Mouse (Mus musculus): ENCODE results near the gene Ccdc182. TPM values are rescaled to one million over a fixed set of nuclear protein-coding genes. Genes with fewer than 3 reads are reported as not detected.
A peak's percentile ranks its signal among the peaks of the same experiment; 100 is the strongest.

The Ccdc182 gene
- total RNA-seq, 2 experiments from 2014 or later: not detected

DNA sequence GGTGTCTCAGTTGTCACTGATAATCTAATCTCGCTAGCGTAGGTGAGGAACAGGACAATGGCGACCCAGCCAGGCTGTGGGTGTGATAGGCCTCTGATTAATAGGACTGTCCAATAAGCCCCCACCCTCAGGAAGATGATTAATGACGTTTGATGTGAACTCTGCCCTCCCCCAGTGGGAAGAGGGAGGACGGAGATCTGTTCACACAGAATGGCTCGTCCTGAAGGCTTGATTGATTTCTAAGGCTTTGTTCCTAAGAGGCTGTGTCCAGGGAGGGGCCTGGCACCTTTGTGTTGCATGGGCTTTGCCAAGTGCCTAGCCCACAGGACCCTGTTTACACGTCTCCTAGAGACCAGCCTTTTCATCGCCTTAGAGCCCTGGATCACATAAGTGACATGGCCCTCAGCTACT, 13.4 kb upstream of the Ccdc182 start:
- no peak for DNase-seq (ENCODE audit: low spot score in 2 of 2)

DNA sequence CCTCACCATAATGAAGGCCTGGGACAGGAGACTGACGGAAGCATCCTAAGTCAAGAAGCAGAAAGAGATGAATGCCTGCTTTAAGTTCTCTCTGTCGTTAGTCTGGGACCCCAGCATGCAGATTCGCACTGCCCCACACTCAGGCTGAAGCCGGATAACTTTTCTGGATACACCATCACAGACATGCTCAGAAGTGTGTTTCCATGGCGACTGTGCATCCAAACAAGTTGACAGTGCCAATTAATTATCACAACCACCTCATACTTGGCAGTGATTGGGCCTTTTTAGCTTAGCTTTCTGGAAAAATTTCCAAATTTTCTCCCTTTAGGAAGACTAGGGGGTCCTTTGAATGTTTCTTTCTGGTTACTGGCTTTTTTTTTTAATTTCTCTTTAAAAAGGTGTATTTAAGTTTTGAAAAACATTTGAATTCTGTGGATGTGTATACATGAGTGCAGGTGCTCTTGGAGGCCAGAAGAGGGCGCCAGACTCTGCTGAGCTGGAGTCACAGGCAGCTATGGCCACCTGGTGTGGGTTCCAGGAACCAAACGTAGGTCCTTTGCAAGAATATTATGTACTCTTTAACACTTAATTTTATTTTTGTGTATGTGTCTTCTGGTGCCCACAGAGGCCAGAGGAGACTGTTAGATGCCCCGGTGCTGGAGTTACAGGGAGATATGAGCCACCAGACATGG, 12.3 kb upstream of the Ccdc182 start:
- peak in 1 of 2 experiments; percentile 15 for DNase-seq (ENCODE audit: low spot score in 2 of 2)

DNA sequence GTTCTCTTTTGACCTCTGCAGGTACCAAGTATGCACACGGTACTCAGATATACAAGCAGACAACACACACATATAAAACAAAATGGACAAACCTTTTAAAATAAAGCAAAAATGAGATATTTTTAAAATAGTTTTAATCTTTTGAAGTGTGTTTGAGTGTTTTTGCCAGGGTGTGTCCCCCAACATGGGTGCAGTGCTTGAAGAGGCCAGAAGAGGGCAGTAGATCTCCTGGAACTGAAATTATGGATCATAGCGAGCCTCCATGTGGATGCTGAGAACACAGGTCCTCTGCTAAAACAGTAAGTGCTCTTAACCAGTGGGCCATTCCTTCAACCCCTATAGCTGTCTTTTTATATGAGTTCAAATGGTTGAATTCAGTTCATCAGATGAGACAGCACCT, 11.3 kb upstream of the Ccdc182 start:
- DNase-seq (ENCODE audit: low spot score in 2 of 2): no peak

DNA sequence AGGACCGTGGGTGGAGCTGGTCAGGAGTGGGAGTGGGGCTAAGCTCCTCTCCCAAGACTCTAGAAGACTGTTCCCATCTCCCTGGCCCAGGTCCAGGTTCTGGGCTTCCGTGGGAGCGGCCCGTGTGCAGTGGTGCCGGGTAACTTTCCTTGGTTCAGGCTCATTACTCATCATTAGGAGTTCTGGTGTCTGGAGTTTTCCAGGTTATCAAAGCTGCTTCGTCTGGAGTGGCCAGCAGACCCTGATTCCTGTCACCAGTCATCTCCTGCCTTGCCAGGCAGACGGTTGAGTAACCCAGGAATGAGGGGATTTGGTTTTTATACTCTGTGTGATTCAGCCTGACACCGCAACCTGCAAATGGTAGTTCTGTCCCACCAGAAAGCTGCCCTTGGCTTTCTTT, 7.8 kb upstream of the Ccdc182 start:
- no peak for DNase-seq (ENCODE audit: low spot score in 2 of 2)

DNA sequence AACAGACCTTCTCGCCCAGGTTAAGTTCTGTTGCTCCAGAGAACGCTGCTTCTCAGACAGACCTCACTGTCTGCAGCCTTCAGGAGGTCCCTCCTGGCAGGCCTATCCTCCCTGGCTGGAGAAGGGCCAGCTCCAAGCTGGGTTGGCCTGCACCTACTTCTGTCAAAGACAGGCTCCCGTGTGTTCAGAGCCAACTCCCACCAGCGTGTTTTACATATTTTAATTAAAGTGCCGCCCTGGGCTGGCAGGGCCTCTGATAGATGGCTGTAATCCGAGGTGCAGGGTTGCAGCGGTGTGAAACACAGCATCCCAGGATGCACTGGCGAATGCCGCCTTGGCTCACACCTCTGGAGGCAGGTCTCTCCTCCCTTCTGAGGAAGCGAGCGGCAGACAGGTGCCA, 5.5 kb upstream of the Ccdc182 start:
- peak in 1 of 2 experiments; percentile 32 for DNase-seq (ENCODE audit: low spot score in 2 of 2)

DNA sequence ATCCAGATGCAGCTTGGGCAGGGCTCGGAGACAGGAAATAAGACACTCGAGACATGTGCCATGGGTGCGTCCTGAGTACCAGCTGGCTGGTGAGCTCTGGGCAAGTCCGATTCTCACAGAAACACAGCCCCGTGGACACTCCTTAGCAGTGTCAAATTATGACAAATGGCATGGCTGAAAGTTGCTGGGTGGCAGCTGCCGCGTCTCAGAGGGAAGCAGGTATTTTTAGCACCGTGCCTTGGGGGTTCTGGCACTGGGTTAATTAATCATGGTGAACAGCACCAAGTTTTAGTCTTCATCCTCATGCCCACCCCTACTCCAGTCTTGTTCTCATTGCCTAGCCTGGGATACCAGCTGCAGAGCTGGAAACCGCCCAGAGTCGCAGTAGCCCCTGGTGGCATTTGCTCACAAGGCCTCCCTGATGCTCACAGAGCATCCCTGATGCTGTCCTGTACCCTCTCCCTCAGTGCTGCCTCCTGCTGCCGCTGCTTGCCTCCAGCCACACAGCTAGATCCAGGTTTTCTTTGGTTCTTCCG, 5.0 kb upstream of the Ccdc182 start:
- DNase-seq (ENCODE audit: low spot score in 2 of 2): no peak

DNA sequence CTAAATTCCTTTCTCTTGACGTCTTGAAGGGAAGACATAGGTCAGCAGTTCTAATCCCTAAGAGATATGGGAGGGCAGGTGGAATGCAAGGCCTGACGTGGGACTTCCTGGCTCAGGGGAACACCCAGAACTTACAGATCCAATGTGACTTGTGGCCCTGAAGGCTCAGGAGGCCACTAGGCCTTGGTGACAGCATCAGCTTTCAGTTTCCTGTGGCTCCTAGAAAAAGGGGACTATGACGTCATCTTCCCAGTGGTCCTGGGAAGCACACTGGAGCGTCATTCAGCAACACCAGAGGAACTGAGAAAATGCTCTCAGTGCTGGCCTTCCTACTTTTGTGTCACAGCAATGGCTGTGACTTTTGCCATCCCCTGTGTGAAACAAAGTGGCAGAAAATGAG, 2.6 kb upstream of the Ccdc182 start:
- DNase-seq (ENCODE audit: low spot score in 2 of 2): no peak

DNA sequence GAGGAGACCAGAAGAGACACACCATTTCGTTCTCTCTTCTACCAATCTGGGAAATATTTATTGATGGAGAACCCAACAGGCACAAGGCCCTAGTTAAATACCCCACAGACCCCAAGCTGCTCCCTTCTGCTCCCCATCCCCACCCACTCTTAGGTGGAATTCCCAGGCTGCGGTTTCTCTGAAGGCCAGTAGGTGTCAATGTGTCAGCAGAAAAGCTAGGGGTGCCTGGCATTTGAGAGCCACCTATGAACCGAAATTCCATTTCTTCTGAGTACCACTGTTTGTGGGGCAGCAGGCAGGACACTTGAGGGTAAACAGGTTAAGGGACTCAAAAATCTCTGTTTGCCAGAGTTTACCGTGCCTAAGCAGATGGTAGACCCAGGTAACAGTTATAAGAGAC, 2.2 kb upstream of the Ccdc182 start:
- DNase-seq (ENCODE audit: low spot score in 2 of 2): peak in 1 of 2 experiments; percentile 34

DNA sequence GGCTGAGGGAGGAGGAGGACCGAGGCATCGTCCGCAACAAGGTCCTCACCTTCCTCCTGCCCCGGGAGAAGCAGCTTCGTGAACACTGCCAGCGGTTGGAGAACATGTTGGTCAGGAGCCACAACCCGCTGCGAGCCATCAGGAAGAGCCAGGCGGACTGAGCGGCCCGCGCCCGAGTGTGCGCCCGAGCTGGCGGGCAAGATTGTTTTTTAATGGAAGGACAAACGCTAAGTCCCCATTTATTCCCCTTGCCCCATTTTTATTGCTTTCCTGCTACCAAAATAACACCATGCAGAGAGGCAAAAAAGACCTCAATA, 494 bp downstream of the Ccdc182 start:
- DNase-seq (ENCODE audit: low spot score in 2 of 2): no peak

DNA sequence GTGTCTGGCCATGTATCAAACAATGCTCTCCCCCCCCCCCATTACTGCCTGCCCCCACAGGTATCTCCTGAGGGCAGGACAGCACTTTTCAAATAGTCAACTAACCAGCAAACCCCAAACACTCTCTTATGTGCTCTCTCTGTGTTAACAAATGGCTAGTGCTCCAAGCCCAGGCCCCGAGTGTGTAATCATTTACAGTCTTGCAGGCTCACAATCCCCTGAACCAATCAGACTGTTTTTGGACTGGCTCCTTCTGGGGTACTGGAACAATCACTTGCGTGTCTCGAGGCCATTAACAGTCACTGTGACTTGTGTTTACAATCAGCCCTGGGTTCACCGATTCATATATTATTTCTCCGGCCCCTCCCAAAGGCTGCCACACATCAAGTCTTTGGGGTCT, 1.4 kb downstream of the Ccdc182 start:
- no peak for DNase-seq (ENCODE audit: low spot score in 2 of 2)

DNA sequence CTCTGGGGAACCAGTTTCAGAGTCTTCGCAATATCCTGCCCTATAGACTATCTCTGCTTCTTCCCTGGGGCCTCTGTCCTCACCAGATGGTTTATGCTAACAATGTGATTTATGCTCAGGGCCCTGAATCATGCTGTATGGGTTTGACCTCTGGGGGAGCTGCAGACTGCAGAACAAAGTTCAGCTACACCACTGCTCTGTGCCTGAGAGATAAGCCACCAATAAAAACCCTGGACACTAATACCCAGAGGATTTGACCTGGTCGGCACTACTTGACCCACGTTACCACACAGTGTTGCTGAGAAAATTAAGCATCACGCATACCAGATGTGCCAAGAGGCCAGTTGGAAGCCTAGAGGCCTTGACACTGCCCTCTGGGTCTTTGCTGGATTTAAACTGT, 3.7 kb downstream of the Ccdc182 start:
- no peak for DNase-seq (ENCODE audit: low spot score in 2 of 2)

DNA sequence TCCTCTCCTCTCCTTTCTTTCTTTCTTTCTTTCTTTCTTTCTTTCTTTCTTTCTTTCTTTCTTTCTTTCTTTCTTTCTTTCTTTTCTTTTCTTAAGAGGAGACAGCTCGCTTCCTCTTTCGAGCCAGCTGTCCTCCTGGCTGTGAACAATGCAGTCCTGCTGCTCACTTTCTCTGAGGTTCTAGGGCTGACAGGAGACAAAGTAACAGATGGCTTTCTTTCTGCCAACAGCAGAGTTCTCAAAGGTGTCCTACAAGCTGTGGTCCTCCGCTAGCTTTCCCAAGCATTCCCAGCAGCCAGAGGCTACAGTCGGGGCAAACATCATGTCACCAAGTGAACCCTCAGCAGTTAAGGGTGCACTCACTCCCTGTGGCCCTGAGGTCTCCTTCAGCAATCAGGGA, 5.5 kb downstream of the Ccdc182 start:
- no peak for DNase-seq (ENCODE audit: low spot score in 2 of 2)

DNA sequence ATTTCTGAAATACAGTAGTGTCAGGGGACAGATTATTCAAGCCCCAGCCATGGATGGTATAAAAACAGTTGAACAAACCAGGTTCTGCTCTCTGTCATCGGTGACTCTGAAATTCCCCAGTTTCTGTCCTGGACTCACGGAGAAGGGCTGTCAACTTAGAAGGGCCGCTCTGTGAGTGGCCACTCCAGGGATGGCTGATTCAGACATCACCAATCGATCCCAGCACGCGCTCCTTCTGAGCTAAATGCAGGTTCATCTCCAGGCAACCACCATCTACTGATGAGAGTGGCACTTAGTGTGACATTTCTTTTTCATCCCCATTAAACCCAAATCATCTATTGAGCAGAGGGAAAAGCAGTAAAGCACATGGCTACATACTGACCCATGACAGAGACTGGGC, 7.8 kb downstream of the Ccdc182 start:
- no peak for DNase-seq (ENCODE audit: low spot score in 2 of 2)

DNA sequence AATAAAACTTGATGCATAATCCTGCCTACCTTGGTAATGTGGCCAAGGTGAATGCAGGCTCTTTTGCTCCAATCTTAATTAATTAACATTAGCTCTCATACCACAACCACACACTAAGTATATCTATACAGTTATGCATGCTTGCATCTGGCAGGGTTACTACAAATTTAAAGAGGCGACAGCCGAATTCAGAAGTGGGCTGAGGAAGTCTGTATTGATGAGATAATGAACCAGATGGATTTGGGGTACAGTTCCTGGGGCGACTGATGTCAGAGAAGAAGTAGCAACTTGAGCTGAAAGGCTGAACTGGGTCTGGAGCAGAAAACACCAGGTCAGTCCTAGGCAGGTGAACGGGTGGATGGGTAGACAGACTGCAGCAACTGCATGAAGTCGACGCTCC, 11.9 kb downstream of the Ccdc182 start:
- DNase-seq (ENCODE audit: low spot score in 2 of 2): no peak

DNA sequence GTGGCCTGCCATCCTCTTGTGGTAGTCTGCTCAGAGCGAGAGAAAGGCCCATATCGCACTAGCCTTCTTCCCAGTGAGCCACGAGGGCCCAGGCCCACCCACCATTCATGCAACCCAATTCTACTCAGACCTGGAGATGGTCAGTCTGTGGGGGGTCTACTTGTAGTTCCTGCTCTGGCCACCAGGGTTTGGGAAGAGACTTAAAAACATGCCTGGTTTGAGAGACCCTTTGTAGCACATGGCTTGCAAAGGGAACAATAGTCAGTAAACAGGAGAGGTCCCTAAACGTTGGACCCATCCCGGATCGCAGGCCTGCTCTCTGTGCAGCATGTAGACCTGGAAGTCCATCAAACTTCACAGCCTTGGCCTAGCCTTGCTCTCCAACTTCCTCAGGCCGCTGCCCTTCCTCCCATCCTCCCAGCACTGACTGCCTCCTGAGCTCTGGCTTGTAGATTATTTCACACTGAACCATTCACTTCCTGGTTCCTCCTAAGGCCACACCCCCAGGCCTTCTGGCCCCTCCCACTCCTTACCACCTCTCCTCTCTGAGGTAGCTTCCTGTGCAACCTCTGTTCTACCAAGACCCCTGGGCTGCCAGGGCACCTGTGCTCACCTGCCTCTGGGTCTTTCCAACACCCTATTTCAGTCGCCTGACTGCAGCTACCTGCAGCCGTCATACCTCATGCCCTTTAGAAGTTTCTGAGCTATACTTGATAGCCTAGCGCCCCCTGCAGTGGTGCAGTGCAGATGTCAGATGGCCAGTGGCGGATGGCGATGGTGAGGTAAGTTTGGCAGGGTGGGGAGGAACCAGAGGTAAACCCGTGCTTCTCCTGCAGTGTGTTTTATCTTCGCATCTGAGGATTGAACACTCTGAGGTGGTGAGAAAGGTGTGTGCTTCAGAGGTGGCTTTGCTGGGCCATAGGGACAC, 14.0 kb downstream of the Ccdc182 start:
- no peak for DNase-seq (ENCODE audit: low spot score in 2 of 2)

DNA sequence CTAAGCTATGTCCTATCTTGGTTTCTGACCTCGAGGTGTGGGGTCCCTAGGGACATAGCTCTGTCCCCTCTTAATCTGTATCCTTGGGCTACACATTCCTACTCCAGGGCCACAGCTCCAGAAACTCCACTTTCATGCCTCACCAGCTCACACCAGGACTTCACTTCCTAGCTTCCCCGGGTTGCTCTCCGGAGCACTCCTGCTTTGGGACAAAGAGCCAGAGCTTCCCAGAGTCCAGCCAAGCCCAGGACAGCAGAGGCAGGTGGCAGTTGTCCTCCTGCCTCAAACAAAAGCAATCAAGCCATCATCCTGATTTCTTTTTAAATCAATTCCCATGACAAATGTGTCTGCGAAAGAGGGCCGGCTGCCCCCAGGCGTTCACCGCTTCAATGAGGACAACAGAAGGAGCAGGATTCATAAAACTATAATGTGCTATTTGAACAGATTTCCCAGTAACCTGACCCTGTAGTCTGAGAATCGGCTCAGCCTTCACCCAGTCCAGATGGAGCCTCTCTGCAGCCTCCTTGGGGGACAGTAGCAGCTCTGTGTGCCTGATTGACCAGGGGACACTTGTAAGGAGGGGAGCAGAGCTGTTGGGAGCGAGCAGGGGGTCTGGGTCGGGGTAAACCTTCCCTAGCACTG, 15.3 kb downstream of the Ccdc182 start:
- no peak for DNase-seq (ENCODE audit: low spot score in 2 of 2)

DNA sequence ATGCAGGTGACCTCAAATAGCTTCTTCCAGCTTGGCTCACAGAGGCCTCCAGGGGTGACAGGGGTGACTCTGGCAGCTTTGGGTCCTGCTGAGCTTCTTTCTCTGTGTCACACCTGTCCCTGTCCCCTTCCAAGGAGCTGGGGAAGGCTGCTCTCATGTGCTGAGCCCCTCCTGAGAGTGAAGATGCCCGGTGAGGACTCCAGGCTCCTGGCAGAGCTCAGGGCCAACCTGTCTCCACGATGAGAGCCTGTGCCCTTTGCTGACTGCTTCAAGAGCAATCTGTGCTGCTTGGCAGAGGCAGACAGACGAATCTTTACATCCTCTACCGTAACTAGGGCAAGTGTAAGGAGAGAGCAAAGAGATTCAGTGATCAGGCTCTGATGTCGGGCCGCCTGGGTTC, 16.9 kb downstream of the Ccdc182 start:
- no peak for DNase-seq (ENCODE audit: low spot score in 2 of 2)

DNA sequence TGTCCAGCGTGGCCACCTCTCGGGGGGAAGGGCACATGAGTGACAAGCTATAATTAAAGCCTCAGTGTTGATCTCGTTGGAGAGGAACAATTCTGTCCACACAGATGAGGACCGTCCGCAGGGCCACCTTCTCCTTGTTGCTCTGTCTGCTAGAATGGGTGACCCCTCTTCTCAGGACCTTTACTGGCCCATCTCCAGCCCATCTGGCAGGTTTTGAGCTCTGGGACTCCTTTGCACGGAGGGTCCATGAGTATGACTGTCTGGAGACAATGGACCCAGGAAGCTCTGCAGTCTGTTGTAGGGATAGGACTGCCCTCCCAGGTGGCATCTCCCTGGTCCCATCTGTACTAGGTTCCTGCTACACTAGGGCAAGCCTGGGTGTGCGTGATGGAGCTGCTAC, 17.7 kb downstream of the Ccdc182 start:
- DNase-seq (ENCODE audit: low spot score in 2 of 2): no peak

DNA sequence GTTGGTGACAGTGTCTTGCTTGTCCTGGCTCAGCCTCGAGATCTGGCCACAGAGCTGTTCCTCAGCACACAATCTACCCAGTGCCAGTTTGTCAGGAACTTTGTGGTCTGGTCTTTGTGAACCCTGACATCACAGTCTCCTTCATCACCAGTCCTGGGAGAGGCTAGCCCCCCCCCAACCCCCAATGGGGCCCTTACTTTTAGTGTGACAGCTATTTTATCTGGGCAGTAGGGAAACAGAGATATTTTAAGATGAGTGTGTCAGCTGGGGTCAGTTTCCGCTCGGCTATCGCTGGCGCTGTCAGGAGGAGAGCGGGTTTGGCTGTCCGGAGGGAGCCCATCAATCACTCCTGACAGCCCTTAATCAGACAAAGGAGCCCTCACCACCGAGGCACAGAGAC, 19.7 kb downstream of the Ccdc182 start:
- no peak for DNase-seq (ENCODE audit: low spot score in 2 of 2)

DNA sequence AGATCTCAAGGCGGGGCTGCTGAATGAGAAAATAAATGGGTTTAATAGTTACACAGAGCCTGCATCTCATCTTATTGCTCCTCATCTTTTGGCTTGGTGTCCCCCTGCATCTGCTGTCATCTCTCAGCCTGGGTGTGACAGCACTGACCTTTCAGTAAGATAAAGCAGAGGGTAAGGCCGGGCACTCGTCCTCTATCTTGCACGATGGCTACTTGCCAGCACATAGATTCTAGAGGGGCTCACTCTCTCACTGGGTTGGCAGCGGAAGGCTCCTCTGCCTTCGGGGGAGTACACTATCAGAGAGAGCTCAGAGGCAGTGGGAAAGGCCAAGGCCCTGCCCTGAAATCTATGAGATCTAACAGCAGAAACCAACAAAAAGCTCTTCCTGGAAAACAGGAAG, 20.6 kb downstream of the Ccdc182 start:
- DNase-seq (ENCODE audit: low spot score in 2 of 2): no peak

DNA sequence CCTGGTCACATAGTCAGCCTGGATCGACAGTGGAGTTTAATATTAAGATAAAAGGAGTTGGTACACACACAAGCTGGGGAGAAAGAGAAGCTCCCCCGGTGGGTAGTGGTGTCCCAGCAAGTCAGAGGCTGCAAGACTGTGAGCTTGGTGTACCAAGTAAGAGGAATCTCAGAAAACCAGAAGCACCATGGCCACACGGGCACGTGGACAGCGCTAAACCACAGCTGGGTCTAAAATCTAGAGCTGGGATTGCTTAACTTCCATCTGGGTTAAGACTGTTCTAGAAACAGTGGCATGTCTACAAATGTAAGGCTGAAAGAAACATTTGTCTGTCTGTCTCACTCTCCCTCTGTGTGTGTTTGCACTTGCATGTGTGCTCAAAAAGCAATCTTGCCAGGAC, 21.5 kb downstream of the Ccdc182 start:
- no peak for DNase-seq (ENCODE audit: low spot score in 2 of 2)

DNA sequence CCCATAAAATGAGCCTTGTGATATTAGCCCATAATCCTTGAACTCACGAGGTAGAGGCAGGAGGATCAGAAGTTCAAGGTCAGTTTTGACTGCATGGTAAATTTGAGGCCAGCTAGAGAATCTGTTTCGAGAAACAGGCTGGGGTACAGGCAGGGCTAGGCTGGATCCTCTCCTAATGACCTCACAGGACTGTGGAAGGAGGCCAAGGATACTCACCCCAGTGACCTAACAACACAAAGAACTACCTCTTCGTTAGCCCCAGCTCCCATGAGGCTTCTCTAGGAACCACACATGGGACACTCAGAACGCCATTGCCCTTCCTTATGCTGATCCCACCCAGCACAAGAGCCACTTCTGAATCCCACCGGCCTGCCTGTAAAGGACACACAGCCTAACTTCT, 25.0 kb downstream of the Ccdc182 start:
- no peak for DNase-seq (ENCODE audit: low spot score in 2 of 2)
